Mouse (Mus musculus): Measurements from ENCODE around the gene Mad1l1. TPM values are rescaled to one million over a fixed set of nuclear protein-coding genes. Genes with fewer than 3 reads are reported as not detected.

Mad1l1 gene
- total and polyA plus RNA-seq, 3 experiments, result 40.5 to 65.2 TPM; not detected in 1

GRCm38 (mm10) chr5:140121966-140122365, 199.4 kb downstream of the Mad1l1 start:
- no peak for DNase-seq (ENCODE audit: low read depth, low spot score)
- no peak overlapping the region for H3K27ac ChIP-seq (ENCODE audit: control insufficient read depth, low read depth, low read length)
- no peaks in the 10 kb centered on the region for H3K9me3 ChIP-seq (replicated peaks; ENCODE audit: insufficient read depth, low read length)
- no peaks in the 10 kb centered on the region for H3K79me2 ChIP-seq (ENCODE audit: control insufficient read depth, insufficient read depth, low read length, poor library complexity)
- no peaks in the 10 kb centered on the region for H3K27me3 ChIP-seq (ENCODE audit: control insufficient read depth in 1 of 2, insufficient read depth in 2 of 2, low read length in 2 of 2)
- no peaks in the 10 kb centered on the region for H3K4me1 ChIP-seq (ENCODE audit: control insufficient read depth in 1 of 2, insufficient read depth in 2 of 2, low read length in 2 of 2)
- no peak overlapping the region for H3K4me3 ChIP-seq (ENCODE audit: control insufficient read depth in 1 of 2, insufficient read depth in 1 of 2, low read depth in 2 of 2, low read length in 2 of 2)
- H3K9ac ChIP-seq (ENCODE audit: control insufficient read depth, low read depth, low read length, poor library complexity, severe bottlenecking), result no peak overlapping the region
- TF ChIP-seq BHLHE40 (IDR thresholded peaks at IDR 0.05; ENCODE audit: borderline replicate concordance, low read depth, low read length), result no peak
- no peak for TF ChIP-seq SMC3 (IDR thresholded peaks at IDR 0.05; ENCODE audit: low read depth, low read length)
- no peak for TF ChIP-seq UBTF (IDR thresholded peaks at IDR 0.05; ENCODE audit: borderline replicate concordance, insufficient read depth, low read depth, low read length)
- TF ChIP-seq HCFC1 (IDR thresholded peaks at IDR 0.05; ENCODE audit: low read depth, low read length), result no peak
- no peak for TF ChIP-seq JUND (IDR thresholded peaks at IDR 0.05; ENCODE audit: low read depth, low read length)
- TF ChIP-seq MXI1 (IDR thresholded peaks at IDR 0.05; ENCODE audit: low read depth, low read length), result no peak
- TF ChIP-seq TAL1 (IDR thresholded peaks at IDR 0.05; ENCODE audit: low read length), result no peak
- TF ChIP-seq MAFK (IDR thresholded peaks at IDR 0.05; ENCODE audit: borderline replicate concordance, low read depth, low read length), result no peak
- no peak for TF ChIP-seq ZMIZ1 (IDR thresholded peaks at IDR 0.05; ENCODE audit: low read depth, low read length)
- TF ChIP-seq RCOR1 (IDR thresholded peaks at IDR 0.05; ENCODE audit: low read depth, low read length), result no peak
- no peak for TF ChIP-seq MEF2A (IDR thresholded peaks at IDR 0.05; ENCODE audit: extremely low read depth, insufficient replicate concordance, low read depth, low read length, poor library complexity, severe bottlenecking)
- TF ChIP-seq E2F4 (IDR thresholded peaks at IDR 0.05; ENCODE audit: borderline replicate concordance, low read depth, low read length), result no peak
- no peak for TF ChIP-seq POLR2AphosphoS2 (IDR thresholded peaks at IDR 0.05; ENCODE audit: low read length)
- no peak for TF ChIP-seq USF2 (IDR thresholded peaks at IDR 0.05; ENCODE audit: borderline replicate concordance in 1 of 2, insufficient read depth in 1 of 2, low read depth in 1 of 2, low read length in 2 of 2)
- no peak for TF ChIP-seq CHD1 (IDR thresholded peaks at IDR 0.05; ENCODE audit: low read depth, low read length)
- H3K36me3 ChIP-seq (ENCODE audit: control insufficient read depth in 1 of 2, insufficient read depth in 2 of 2, low read length in 2 of 2), result peaks cover 0 to 1% of the 10 kb centered on the region in 2 experiments; a peak in 1 of 4 replicates

- peaks cover 0 to 1% of the 10 kb centered on the region in 2 experiments; a peak in 1 of 4 replicates for H3K36me3 ChIP-seq (ENCODE audit: control insufficient read depth in 1 of 2, insufficient read depth in 2 of 2, low read length in 2 of 2)
- TF ChIP-seq SMC3 (IDR thresholded peaks at IDR 0.05; ENCODE audit: low read depth, low read length) (no peak), ETS1 (IDR thresholded peaks at IDR 0.05; ENCODE audit: low read depth, low read length) (no peak), CHD1 (IDR thresholded peaks at IDR 0.05; ENCODE audit: low read depth, low read length) (no peak), TCF12 (IDR thresholded peaks at IDR 0.05; ENCODE audit: low read depth, low read length) (no peak), ZMIZ1 (IDR thresholded peaks at IDR 0.05; ENCODE audit: low read depth, low read length) (no peak), MAFK (IDR thresholded peaks at IDR 0.05; ENCODE audit: borderline replicate concordance, low read depth, low read length) (no peak), USF2 (IDR thresholded peaks at IDR 0.05; ENCODE audit: borderline replicate concordance in 1 of 2, insufficient read depth in 1 of 2, low read depth in 1 of 2, low read length in 2 of 2) (no peak)
Measured at GRCm38 (mm10) chr5:140118921-140119320, 202.4 kb downstream of the Mad1l1 start.

More at GRCm38 (mm10) chr5:140118921-140119320, 202.4 kb downstream of the Mad1l1 start:
- Histone ChIP-seq H3K4me1 (ENCODE audit: control insufficient read depth in 1 of 2, insufficient read depth in 2 of 2, low read length in 2 of 2) (no peaks in the 10 kb centered on the region), H3K4me3 (ENCODE audit: control insufficient read depth in 1 of 2, insufficient read depth in 1 of 2, low read depth in 2 of 2, low read length in 2 of 2) (no peak overlapping the region), H3K27ac (ENCODE audit: control insufficient read depth, low read depth, low read length) (no peak overlapping the region), H3K9me3 (replicated peaks; ENCODE audit: insufficient read depth, low read length) (no peaks in the 10 kb centered on the region), H3K79me2 (ENCODE audit: control insufficient read depth, insufficient read depth, low read length, poor library complexity) (no peaks in the 10 kb centered on the region), H3K9ac (ENCODE audit: control insufficient read depth, low read depth, low read length, poor library complexity, severe bottlenecking) (no peak overlapping the region), H3K27me3 (ENCODE audit: control insufficient read depth in 1 of 2, insufficient read depth in 2 of 2, low read length in 2 of 2) (no peaks in the 10 kb centered on the region)
- DNase-seq (ENCODE audit: low read depth, low spot score), result no peak

Data from MEL (cell line).